Mouse (Mus musculus) v-Abl transformed pro-B cells (cell line): ENCODE data around the gene Zar1l.

Experiments
- in situ Hi-C, 2 experiments: fragments of 400-800 bp; cut with MboI; formaldehyde crosslinking; loops; one replicate each; pipeline ENCODE4 v1.15.1; 2025; ENCODE audit not compliant: unreplicated experiment in 2 of 2

Zar1l gene

GRCm38 (mm10) chr5:150490821-150491220, 27.1 kb downstream of the Zar1l start:
- in situ Hi-C loops = no loop called here

GRCm38 (mm10) chr5:150490285-150490684, 27.7 kb downstream of the Zar1l start:
- in situ Hi-C loops = no loop called here

- in situ Hi-C loops = no loop called here
These were observed 32.8 kb downstream of the Zar1l start for GRCm38 (mm10) chr5:150485198-150485597.

- in situ Hi-C loops = no loop called here
These were observed 39.4 kb downstream of the Zar1l start for GRCm38 (mm10) chr5:150478612-150479011.

- in situ Hi-C loops = no loop called here
These were observed 40.6 kb downstream of the Zar1l start for GRCm38 (mm10) chr5:150477364-150477763.

- in situ Hi-C loops = no loop called here
These were observed 49.5 kb downstream of the Zar1l start for GRCm38 (mm10) chr5:150468431-150468830.

- in situ Hi-C loops = no loop called here
These were observed 51.8 kb downstream of the Zar1l start for GRCm38 (mm10) chr5:150466132-150466531.

- in situ Hi-C loops = no loop called here
These were observed 52.7 kb downstream of the Zar1l start for GRCm38 (mm10) chr5:150465218-150465617.

GRCm38 (mm10) chr5:150464721-150465120, 53.2 kb downstream of the Zar1l start:
- in situ Hi-C loops = no loop called here

- in situ Hi-C loops = no loop called here
These were observed 58.2 kb downstream of the Zar1l start for GRCm38 (mm10) chr5:150459801-150460200.

- in situ Hi-C loops = no loop called here
These were observed 59.8 kb downstream of the Zar1l start for GRCm38 (mm10) chr5:150457904-150458739.

GRCm38 (mm10) chr5:150457165-150457903, 60.6 kb downstream of the Zar1l start:
- in situ Hi-C loops = no loop called here
